Mouse (Mus musculus): ENCODE measurements around the gene Cdyl. TPM values are rescaled to one million over a fixed set of nuclear protein-coding genes. Genes with fewer than 3 reads are reported as not detected.

Gene Cdyl
- polyA plus RNA-seq, 1 experiment from 2014 or later, result 17.6 TPM

- H3K36me3 ChIP-seq (ENCODE audit: control insufficient read depth, insufficient read depth, low read length), result no peaks in the 10 kb centered on the region
- no peaks in the 10 kb centered on the region for H3K9me3 ChIP-seq (ENCODE audit: control insufficient read depth, low read length)
- H3K9ac ChIP-seq (ENCODE audit: low read depth, low read length), result no peak overlapping the region
- no peak overlapping the region for H3K4me3 ChIP-seq (ENCODE audit: low read depth, low read length)
- H3K4me2 ChIP-seq, result no peak overlapping the region
- ATAC-seq (replicated peaks; ENCODE audit: low FRiP score) (no peak), DNase-seq (ENCODE audit: low spot score) (no peak)
- no peaks in the 10 kb centered on the region for H3K4me1 ChIP-seq (replicated peaks; ENCODE audit: control insufficient read depth, insufficient read depth, low read length)
- 75% methylated on average over 3 of the region's 3 CpGs for WGBS
- no peaks in the 10 kb centered on the region for H3K27me3 ChIP-seq (replicated peaks; ENCODE audit: control insufficient read depth, insufficient read depth, low read length)
- H3K27ac ChIP-seq (ENCODE audit: low read depth, low read length), result no peak overlapping the region
Measured at GRCm38 (mm10) chr13:35726025-35726424, 66.4 kb downstream of the Cdyl start.

- Histone ChIP-seq H3K9me3 (ENCODE audit: control insufficient read depth, low read length) (no peaks in the 10 kb centered on the region), H3K9ac (ENCODE audit: low read depth, low read length) (no peak overlapping the region), H3K4me2 (no peak overlapping the region), H3K27ac (ENCODE audit: low read depth, low read length) (no peak overlapping the region), H3K27me3 (replicated peaks; ENCODE audit: control insufficient read depth, insufficient read depth, low read length) (no peaks in the 10 kb centered on the region), H3K4me1 (replicated peaks; ENCODE audit: control insufficient read depth, insufficient read depth, low read length) (no peaks in the 10 kb centered on the region), H3K36me3 (ENCODE audit: control insufficient read depth, insufficient read depth, low read length) (no peaks in the 10 kb centered on the region), H3K4me3 (ENCODE audit: low read depth, low read length) (no peak overlapping the region)
- ATAC-seq (replicated peaks; ENCODE audit: low FRiP score), result no peak
- WGBS, result 70% methylated on average over 4 of the region's 4 CpGs
- DNase-seq (ENCODE audit: low spot score), result no peak
Measured at GRCm38 (mm10) chr13:35732131-35732530, 72.5 kb downstream of the Cdyl start.

- no peaks in the 10 kb centered on the region for H3K27me3 ChIP-seq (replicated peaks; ENCODE audit: control insufficient read depth, insufficient read depth, low read length)
- H3K4me2 ChIP-seq, result no peak overlapping the region
- 82% methylated on average over 5 of the region's 5 CpGs for WGBS
- H3K9me3 ChIP-seq (ENCODE audit: control insufficient read depth, low read length), result no peaks in the 10 kb centered on the region
- no peak for DNase-seq (ENCODE audit: low spot score)
- no peaks in the 10 kb centered on the region for H3K4me1 ChIP-seq (replicated peaks; ENCODE audit: control insufficient read depth, insufficient read depth, low read length)
- no peak overlapping the region for H3K27ac ChIP-seq (ENCODE audit: low read depth, low read length)
- no peak overlapping the region for H3K4me3 ChIP-seq (ENCODE audit: low read depth, low read length)
- no peak overlapping the region for H3K9ac ChIP-seq (ENCODE audit: low read depth, low read length)
- ATAC-seq (replicated peaks; ENCODE audit: low FRiP score), result peak; percentile 77
- no peaks in the 10 kb centered on the region for H3K36me3 ChIP-seq (ENCODE audit: control insufficient read depth, insufficient read depth, low read length)
Measured at GRCm38 (mm10) chr13:35732891-35733596, 73.4 kb downstream of the Cdyl start.

- 43% methylated on average over 2 of the region's 2 CpGs for WGBS
- Histone ChIP-seq H3K4me1 (replicated peaks; ENCODE audit: control insufficient read depth, insufficient read depth, low read length) (peaks cover 6% of the 10 kb centered on the region), H3K36me3 (ENCODE audit: control insufficient read depth, insufficient read depth, low read length) (no peaks in the 10 kb centered on the region), H3K27ac (ENCODE audit: low read depth, low read length) (no peak overlapping the region), H3K9ac (ENCODE audit: low read depth, low read length) (no peak overlapping the region), H3K27me3 (replicated peaks; ENCODE audit: control insufficient read depth, insufficient read depth, low read length) (no peaks in the 10 kb centered on the region), H3K9me3 (ENCODE audit: control insufficient read depth, low read length) (no peaks in the 10 kb centered on the region), H3K4me3 (ENCODE audit: low read depth, low read length) (no peak overlapping the region), H3K4me2 (no peak overlapping the region)
- ATAC-seq (replicated peaks; ENCODE audit: low FRiP score) (no peak), DNase-seq (ENCODE audit: low spot score) (no peak)
Measured at GRCm38 (mm10) chr13:35737565-35737964, 77.9 kb downstream of the Cdyl start.

GRCm38 (mm10) chr13:35738210-35738609 lies 78.6 kb downstream of the Cdyl start:
- Histone ChIP-seq H3K36me3 (ENCODE audit: control insufficient read depth, insufficient read depth, low read length) (no peaks in the 10 kb centered on the region), H3K4me1 (replicated peaks; ENCODE audit: control insufficient read depth, insufficient read depth, low read length) (peaks cover 13% of the 10 kb centered on the region), H3K4me2 (no peak overlapping the region), H3K27me3 (replicated peaks; ENCODE audit: control insufficient read depth, insufficient read depth, low read length) (no peaks in the 10 kb centered on the region), H3K27ac (ENCODE audit: low read depth, low read length) (no peak overlapping the region), H3K4me3 (ENCODE audit: low read depth, low read length) (no peak overlapping the region), H3K9ac (ENCODE audit: low read depth, low read length) (no peak overlapping the region), H3K9me3 (ENCODE audit: control insufficient read depth, low read length) (no peaks in the 10 kb centered on the region)
- 36% methylated on average over 2 of the region's 2 CpGs for WGBS
- no peak for ATAC-seq (replicated peaks; ENCODE audit: low FRiP score)
- DNase-seq (ENCODE audit: low spot score), result no peak

GRCm38 (mm10) chr13:35739473-35739872 lies 79.8 kb downstream of the Cdyl start:
- Histone ChIP-seq H3K27me3 (replicated peaks; ENCODE audit: control insufficient read depth, insufficient read depth, low read length) (no peaks in the 10 kb centered on the region), H3K9ac (ENCODE audit: low read depth, low read length) (no peak overlapping the region), H3K4me2 (no peak overlapping the region), H3K4me1 (replicated peaks; ENCODE audit: control insufficient read depth, insufficient read depth, low read length) (peaks cover 17% of the 10 kb centered on the region), H3K27ac (ENCODE audit: low read depth, low read length) (no peak overlapping the region), H3K4me3 (ENCODE audit: low read depth, low read length) (no peak overlapping the region), H3K36me3 (ENCODE audit: control insufficient read depth, insufficient read depth, low read length) (no peaks in the 10 kb centered on the region), H3K9me3 (ENCODE audit: control insufficient read depth, low read length) (no peaks in the 10 kb centered on the region)
- DNase-seq (ENCODE audit: low spot score) (no peak), ATAC-seq (replicated peaks; ENCODE audit: low FRiP score) (no peak)
- 41% methylated on average over 10 of the region's 10 CpGs for WGBS

GRCm38 (mm10) chr13:35740301-35741039 lies 80.8 kb downstream of the Cdyl start:
- no peaks in the 10 kb centered on the region for H3K9me3 ChIP-seq (ENCODE audit: control insufficient read depth, low read length)
- peak overlapping the region; percentile 81 for H3K9ac ChIP-seq (ENCODE audit: low read depth, low read length)
- H3K4me1 ChIP-seq (replicated peaks; ENCODE audit: control insufficient read depth, insufficient read depth, low read length), result peaks cover 17% of the 10 kb centered on the region
- peak overlapping the region; percentile 90 for H3K4me2 ChIP-seq
- no peak for DNase-seq (ENCODE audit: low spot score)
- ATAC-seq (replicated peaks; ENCODE audit: low FRiP score), result peak; percentile 75
- 2% methylated on average over 61 of the region's 61 CpGs for WGBS
- peak overlapping the region; percentile 44 for H3K27ac ChIP-seq (ENCODE audit: low read depth, low read length)
- H3K4me3 ChIP-seq (ENCODE audit: low read depth, low read length), result peak overlapping the region; percentile 96
- H3K27me3 ChIP-seq (replicated peaks; ENCODE audit: control insufficient read depth, insufficient read depth, low read length), result no peaks in the 10 kb centered on the region
- no peaks in the 10 kb centered on the region for H3K36me3 ChIP-seq (ENCODE audit: control insufficient read depth, insufficient read depth, low read length)

GRCm38 (mm10) chr13:35741040-35741619 lies 81.5 kb downstream of the Cdyl start:
- peaks cover 17% of the 10 kb centered on the region for H3K4me1 ChIP-seq (replicated peaks; ENCODE audit: control insufficient read depth, insufficient read depth, low read length)
- peak overlapping the region; percentile 90 for H3K4me2 ChIP-seq
- peak; percentile 91 for DNase-seq (ENCODE audit: low spot score)
- under 1% methylated on average over 58 of the region's 68 CpGs for WGBS
- no peaks in the 10 kb centered on the region for H3K36me3 ChIP-seq (ENCODE audit: control insufficient read depth, insufficient read depth, low read length)
- H3K27ac ChIP-seq (ENCODE audit: low read depth, low read length), result peak overlapping the region; percentile 96
- H3K9me3 ChIP-seq (ENCODE audit: control insufficient read depth, low read length), result 0 out of 2 replicates have a peak, but pooled peaks cover under 1% of the 10 kb centered on the region
- ATAC-seq (replicated peaks; ENCODE audit: low FRiP score), result peak; percentile 94
- H3K4me3 ChIP-seq (ENCODE audit: low read depth, low read length), result peak overlapping the region; percentile 96
- peak overlapping the region; percentile 97 for H3K9ac ChIP-seq (ENCODE audit: low read depth, low read length)
- no peaks in the 10 kb centered on the region for H3K27me3 ChIP-seq (replicated peaks; ENCODE audit: control insufficient read depth, insufficient read depth, low read length)

Data from liver, embryonic 11.5 days (tissue).